Mouse (Mus musculus) adrenal gland, postnatal 36 days (tissue): ENCODE data around the gene Celsr1. TPM values are rescaled to one million over a fixed set of nuclear protein-coding genes. Genes with fewer than 3 reads are reported as not detected.
"Not testable (repeated sequence)": the region's sequence is repeated elsewhere in the genome, so short reads cannot be mapped to it uniquely, and the experiment has no call there.

Experiments used
- DNase-seq, 2 experiments: peaks; one replicate each; pipeline ENCODE4 v3.0.0; 2021; ENCODE audit warnings: mixed read lengths in 1 of 2
- total RNA-seq, 2 experiments: library from RNA; stranded (reverse); gene quantifications; 2 replicates each; pipeline ENCODE4 v1.2.3; 2021

Celsr1 gene
- total RNA-seq, 2 experiments from 2014 or later = 5.1 to 6.3 TPM

DNA sequence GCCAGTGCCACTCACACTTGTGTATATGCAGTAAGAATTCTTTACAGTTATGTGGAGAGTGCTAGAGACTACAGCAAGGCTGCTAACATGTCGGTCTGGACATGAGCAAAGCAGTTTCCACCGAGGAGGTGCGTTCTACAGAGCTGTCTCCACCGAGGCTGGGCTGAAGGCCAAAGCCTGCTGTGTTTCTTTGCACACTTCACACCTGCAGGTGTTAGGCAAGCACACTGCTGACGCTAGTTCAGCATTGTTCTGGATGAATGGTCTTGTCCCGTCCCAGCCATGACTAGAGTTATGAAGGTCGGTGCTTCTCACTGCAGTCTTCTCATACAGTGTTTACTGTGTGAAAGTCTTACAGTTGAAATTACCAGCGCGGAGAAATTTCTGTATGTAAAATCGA, 141.6 kb downstream of the Celsr1 start:
- no peak for DNase-seq

DNA sequence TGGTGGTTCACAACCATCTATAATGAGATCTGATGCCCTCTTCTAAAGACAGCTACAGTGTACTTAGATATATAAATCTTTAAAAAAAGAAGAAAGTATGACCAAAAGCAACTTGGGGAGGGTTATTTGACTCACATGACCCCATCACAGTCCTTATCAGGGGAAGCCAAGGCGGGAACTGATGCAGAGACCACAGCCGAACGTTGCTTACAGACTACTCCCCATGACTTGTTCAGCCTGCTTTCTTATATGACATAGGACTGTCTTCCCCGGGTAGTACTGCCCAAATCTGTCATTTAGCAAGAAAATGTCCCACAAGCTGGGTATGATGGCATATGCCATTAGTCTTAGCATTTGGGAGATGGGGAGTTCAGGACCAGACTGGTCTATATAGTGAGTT, 144.3 kb downstream of the Celsr1 start:
- DNase-seq = no peak

GRCm38 (mm10) chr15:85885606-85886005, 148.0 kb downstream of the Celsr1 start:
- no peak for DNase-seq

- peak; percentile 18 to 24 for DNase-seq
Measured at GRCm38 (mm10) chr15:85879498-85879895, 154.1 kb downstream of the Celsr1 start.

DNA sequence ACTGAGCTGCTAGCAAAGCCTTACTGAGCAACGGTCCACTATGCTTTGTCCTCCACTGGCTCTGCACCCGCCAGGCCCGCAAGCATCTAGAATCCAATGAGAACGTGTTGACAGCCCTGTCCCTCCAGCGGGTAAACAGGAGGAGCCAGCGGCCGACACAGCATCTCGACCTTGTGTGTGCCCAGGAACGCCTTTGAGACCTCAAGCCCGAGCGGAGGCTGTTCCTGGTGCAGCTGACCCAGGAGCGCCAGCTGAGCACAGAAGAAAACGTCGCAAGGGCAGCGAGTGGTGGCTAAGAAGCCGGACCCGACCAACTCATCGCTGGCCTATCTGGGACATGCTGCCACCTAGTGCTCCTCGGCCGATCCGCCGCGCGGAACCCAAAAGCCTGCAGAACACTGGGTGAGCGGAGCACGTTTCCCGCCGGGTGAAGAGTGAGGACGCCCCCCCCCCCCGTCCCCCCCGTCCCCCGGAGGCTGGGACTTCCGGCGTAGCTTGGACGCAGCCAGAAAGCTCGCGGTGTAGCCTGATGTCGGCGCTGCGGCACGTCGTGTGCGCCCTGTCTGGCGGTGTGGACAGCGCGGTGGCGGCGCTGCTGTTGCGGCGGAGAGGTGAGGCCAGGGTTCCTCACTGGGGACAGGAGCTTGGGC, 154.6 kb downstream of the Celsr1 start, which contains the start of gene Trmu:
Trmu (plus strand) TSS at position 465 of the 650 bp plus-strand sequence.
- DNase-seq = peak; percentile 91 to 93

- DNase-seq = no peak
Measured at GRCm38 (mm10) chr15:85877336-85877735, 156.2 kb downstream of the Celsr1 start.

- DNase-seq = peak; percentile 74 to 84
Measured at GRCm38 (mm10) chr15:85867696-85868095, 165.9 kb downstream of the Celsr1 start.

DNA sequence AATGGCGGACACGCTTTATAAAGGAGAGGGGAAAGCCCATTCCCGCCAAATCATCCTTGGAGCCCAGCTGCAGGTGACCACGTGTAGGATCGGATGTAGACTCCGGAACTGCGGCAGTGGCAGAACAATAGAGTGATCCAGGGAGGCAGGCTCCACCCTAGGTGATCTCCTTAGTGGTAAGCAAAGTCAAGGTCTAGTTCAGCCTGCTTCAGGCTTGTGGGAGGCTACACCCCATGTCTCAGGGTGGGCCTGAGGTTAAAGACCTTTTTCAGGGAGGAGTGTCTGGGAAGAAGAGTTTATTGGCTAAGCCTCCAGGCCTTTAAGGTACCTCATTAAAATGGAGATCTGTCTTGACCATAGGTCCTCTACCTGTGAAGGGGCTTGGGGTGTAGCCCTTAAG, 167.7 kb downstream of the Celsr1 start:
- DNase-seq = not testable (repeated sequence)

GRCm38 (mm10) chr15:85859490-85860031, 174.0 kb downstream of the Celsr1 start, which contains the start of gene Gtse1:
TSS of gene Gtse1 (plus strand) at chr15:85859745.
- peak; percentile 94 to 95 for DNase-seq

DNA sequence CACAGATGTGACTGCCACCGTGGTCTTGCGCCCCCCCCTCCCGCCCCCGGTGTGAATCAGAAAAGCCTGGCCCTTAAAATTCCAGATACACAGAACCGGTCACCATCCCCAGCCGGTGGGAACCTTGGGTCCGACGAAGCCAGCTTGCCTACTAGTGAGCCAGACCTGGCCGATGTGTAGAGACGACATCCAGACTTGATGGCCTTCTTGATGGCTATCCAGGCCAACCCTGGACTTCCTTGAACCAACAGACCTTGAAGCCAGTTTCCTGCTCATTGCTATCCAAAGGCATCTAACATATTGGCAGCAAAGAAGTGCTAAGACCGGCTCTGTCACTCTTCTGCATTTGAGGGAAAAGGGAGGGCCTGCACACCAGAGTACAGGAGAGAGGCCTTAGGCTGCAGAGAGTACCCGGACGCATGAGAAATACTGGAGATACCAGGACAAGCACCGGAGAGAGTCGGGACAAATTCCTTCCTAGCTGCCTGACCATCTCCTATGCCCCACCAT, 174.5 kb downstream of the Celsr1 start:
- peak in 1 of 2 experiments; percentile 12 for DNase-seq

- DNase-seq = no peak
Measured at GRCm38 (mm10) chr15:85851656-85852392, 181.8 kb downstream of the Celsr1 start.

Other genes starting within 250 kb of the Celsr1 start
- 10 to 100 TPM; 15.3 to 27.0 TPM for gene Cdpf1, start 222.1 kb downstream of the Celsr1 start, total RNA-seq
- under 1 TPM; 0.20 to 0.26 TPM for gene Pkdrej, start 212.0 kb downstream of the Celsr1 start, total RNA-seq
- 10 to 100 TPM; 17.0 to 21.4 TPM for gene Ttc38, start 201.5 kb downstream of the Celsr1 start, total RNA-seq
- 1 to 10 TPM; 1.1 to 1.6 TPM for gene Gtse1, start 174.0 kb downstream of the Celsr1 start, total RNA-seq
- gene Trmu, start 154.5 kb downstream of the Celsr1 start, total RNA-seq = 10 to 100 TPM; 22.7 to 24.2 TPM
- 10 to 100 TPM; 13.9 to 18.7 TPM for gene Gramd4, start 23.9 kb upstream of the Celsr1 start, total RNA-seq
- 10 to 100 TPM; 27.1 to 74.2 TPM for gene Cerk, start 152.4 kb upstream of the Celsr1 start, total RNA-seq
- gene Tbc1d22a, start 180.7 kb upstream of the Celsr1 start, total RNA-seq = 10 to 100 TPM; 28.9 to 35.6 TPM